Mouse (Mus musculus): ENCODE data around the gene Mlx. TPM values are rescaled to one million over a fixed set of nuclear protein-coding genes. Genes with fewer than 3 reads are reported as not detected.
A peak's percentile ranks its signal among the peaks of the same experiment; 100 is the strongest.

Gene Mlx
- polyA plus RNA-seq, 1 experiment: 53.8 TPM

DNA sequence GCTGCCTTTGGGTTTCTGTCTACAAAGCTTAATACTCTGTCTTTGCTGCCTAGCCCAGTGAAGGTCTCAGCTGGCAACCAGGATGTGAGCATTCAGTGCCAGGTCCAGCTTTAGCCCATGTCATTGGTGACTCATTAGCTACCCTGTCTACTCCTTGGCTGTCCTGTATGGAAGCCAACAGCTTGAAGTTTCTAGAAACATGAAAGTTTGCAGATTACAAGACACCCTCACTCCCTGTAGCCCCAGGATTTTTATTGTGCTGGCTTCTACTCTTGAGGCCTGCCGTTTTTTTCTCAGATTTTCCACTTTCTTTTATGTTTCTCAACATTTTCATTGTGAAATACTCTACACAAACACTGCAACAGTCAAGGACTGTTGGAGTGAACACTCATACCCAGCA lies 2.9 kb downstream of the Mlx start:
- Histone ChIP-seq H3K4me3 (ENCODE audit: insufficient read depth, low read length) (no peak overlapping the region), H3K27ac (ENCODE audit: insufficient read depth, low read depth, low read length) (no peak overlapping the region), H3K4me1 (ENCODE audit: control insufficient read depth, insufficient read depth, low read length) (peaks cover 24% of the 10 kb centered on the region)
- TF ChIP-seq CTCF (IDR thresholded peaks at IDR 0.05; ENCODE audit: low read depth, low read length) (no peak), POLR2A (IDR thresholded peaks at IDR 0.05; ENCODE audit: borderline replicate concordance, low read depth, low read length) (no peak)

GRCm38 (mm10) chr11:101094930-101095313 lies 7.8 kb downstream of the Mlx start:
- Histone ChIP-seq H3K27ac (ENCODE audit: insufficient read depth, low read depth, low read length) (no peak overlapping the region), H3K4me3 (ENCODE audit: insufficient read depth, low read length) (peak overlapping the region; percentile 96), H3K4me1 (ENCODE audit: control insufficient read depth, insufficient read depth, low read length) (peaks cover 6% of the 10 kb centered on the region; the same call in 1 of the 2 replicates)
- TF ChIP-seq CTCF (IDR thresholded peaks at IDR 0.05; ENCODE audit: low read depth, low read length): no peak
- no peak for TF ChIP-seq POLR2A (IDR thresholded peaks at IDR 0.05; ENCODE audit: borderline replicate concordance, low read depth, low read length)

GRCm38 (mm10) chr11:101095314-101096024 lies 8.4 kb downstream of the Mlx start, which contains the start of gene Psmc3ip:
TSS of gene Psmc3ip (minus strand) at chr11:101095436.
- Histone ChIP-seq H3K4me1 (ENCODE audit: control insufficient read depth, insufficient read depth, low read length) (peaks cover 6% of the 10 kb centered on the region; the same call in 1 of the 2 replicates), H3K27ac (ENCODE audit: insufficient read depth, low read depth, low read length) (peak within 1 kb of the TSS; percentile 93), H3K4me3 (ENCODE audit: insufficient read depth, low read length) (peak within 1 kb of the TSS; percentile 96)
- peak; percentile 94 for TF ChIP-seq CTCF (IDR thresholded peaks at IDR 0.05; ENCODE audit: low read depth, low read length)
- TF ChIP-seq POLR2A (IDR thresholded peaks at IDR 0.05; ENCODE audit: borderline replicate concordance, low read depth, low read length): no peak

GRCm38 (mm10) chr11:101098231-101098630 lies 11.2 kb downstream of the Mlx start:
- Histone ChIP-seq H3K4me3 (ENCODE audit: insufficient read depth, low read length) (no peak overlapping the region), H3K27ac (ENCODE audit: insufficient read depth, low read depth, low read length) (no peak overlapping the region), H3K4me1 (ENCODE audit: control insufficient read depth, insufficient read depth, low read length) (peaks cover 6% of the 10 kb centered on the region; the same call in 1 of the 2 replicates)
- TF ChIP-seq CTCF (IDR thresholded peaks at IDR 0.05; ENCODE audit: low read depth, low read length): no peak
- no peak for TF ChIP-seq POLR2A (IDR thresholded peaks at IDR 0.05; ENCODE audit: borderline replicate concordance, low read depth, low read length)

GRCm38 (mm10) chr11:101103011-101103410 lies 15.9 kb downstream of the Mlx start:
- Histone ChIP-seq H3K27ac (ENCODE audit: insufficient read depth, low read depth, low read length) (no peak overlapping the region), H3K4me3 (ENCODE audit: insufficient read depth, low read length) (no peak overlapping the region), H3K4me1 (ENCODE audit: control insufficient read depth, insufficient read depth, low read length) (no peaks in the 10 kb centered on the region)
- TF ChIP-seq CTCF (IDR thresholded peaks at IDR 0.05; ENCODE audit: low read depth, low read length) (no peak), POLR2A (IDR thresholded peaks at IDR 0.05; ENCODE audit: borderline replicate concordance, low read depth, low read length) (no peak)

DNA sequence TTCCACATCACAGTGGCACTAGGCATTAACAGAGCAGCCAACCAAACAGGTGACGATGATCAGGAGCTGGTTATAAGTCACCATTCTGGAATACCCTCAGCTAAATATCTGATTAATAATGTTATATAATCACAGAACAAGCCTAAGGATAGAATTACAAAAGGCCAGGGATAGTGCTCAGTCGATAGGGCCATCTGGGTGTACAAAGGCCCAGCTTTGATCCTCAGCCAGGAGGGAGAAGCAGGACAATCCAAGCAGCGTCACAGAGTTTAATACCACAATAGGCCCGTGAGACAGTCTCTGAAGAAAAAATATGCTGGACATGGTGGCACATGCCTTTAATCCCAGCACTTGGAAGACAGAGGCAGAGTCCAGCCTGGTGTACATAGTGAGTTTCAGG lies 22.3 kb downstream of the Mlx start:
- no peak overlapping the region for H3K4me3 ChIP-seq (ENCODE audit: insufficient read depth, low read length)
- H3K27ac ChIP-seq (ENCODE audit: insufficient read depth, low read depth, low read length): no peak overlapping the region
- H3K4me1 ChIP-seq (ENCODE audit: control insufficient read depth, insufficient read depth, low read length): peaks cover 17% of the 10 kb centered on the region
- TF ChIP-seq POLR2A (IDR thresholded peaks at IDR 0.05; ENCODE audit: borderline replicate concordance, low read depth, low read length) (no peak), CTCF (IDR thresholded peaks at IDR 0.05; ENCODE audit: low read depth, low read length) (no peak)

GRCm38 (mm10) chr11:101110708-101111107 lies 23.6 kb downstream of the Mlx start:
- TF ChIP-seq POLR2A (IDR thresholded peaks at IDR 0.05; ENCODE audit: borderline replicate concordance, low read depth, low read length) (no peak), CTCF (IDR thresholded peaks at IDR 0.05; ENCODE audit: low read depth, low read length) (no peak)
- Histone ChIP-seq H3K4me3 (ENCODE audit: insufficient read depth, low read length) (no peak overlapping the region), H3K27ac (ENCODE audit: insufficient read depth, low read depth, low read length) (no peak overlapping the region), H3K4me1 (ENCODE audit: control insufficient read depth, insufficient read depth, low read length) (peaks cover 25% of the 10 kb centered on the region)

DNA sequence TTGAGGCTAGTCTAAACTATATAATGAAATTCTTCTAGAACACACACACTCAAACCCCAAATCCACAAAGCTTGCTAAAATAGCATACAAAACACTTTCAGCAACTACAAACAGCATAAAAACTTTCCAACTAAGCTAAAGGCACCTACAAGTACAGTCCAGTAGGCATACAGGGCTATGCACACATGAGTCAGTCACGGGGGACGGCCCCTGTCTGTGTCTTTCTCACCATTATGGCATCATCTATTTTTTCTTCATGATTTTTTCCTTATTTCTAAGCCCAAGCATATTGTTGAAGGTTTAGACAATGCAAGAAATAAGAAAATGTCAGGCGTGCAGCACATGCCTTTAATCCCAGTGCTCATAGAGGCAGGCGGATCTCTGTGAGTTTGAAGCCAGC lies 24.1 kb downstream of the Mlx start:
- peaks cover 29% of the 10 kb centered on the region for H3K4me1 ChIP-seq (ENCODE audit: control insufficient read depth, insufficient read depth, low read length)
- H3K4me3 ChIP-seq (ENCODE audit: insufficient read depth, low read length): no peak overlapping the region
- TF ChIP-seq POLR2A (IDR thresholded peaks at IDR 0.05; ENCODE audit: borderline replicate concordance, low read depth, low read length) (no peak), CTCF (IDR thresholded peaks at IDR 0.05; ENCODE audit: low read depth, low read length) (no peak)
- H3K27ac ChIP-seq (ENCODE audit: insufficient read depth, low read depth, low read length): no peak overlapping the region

DNA sequence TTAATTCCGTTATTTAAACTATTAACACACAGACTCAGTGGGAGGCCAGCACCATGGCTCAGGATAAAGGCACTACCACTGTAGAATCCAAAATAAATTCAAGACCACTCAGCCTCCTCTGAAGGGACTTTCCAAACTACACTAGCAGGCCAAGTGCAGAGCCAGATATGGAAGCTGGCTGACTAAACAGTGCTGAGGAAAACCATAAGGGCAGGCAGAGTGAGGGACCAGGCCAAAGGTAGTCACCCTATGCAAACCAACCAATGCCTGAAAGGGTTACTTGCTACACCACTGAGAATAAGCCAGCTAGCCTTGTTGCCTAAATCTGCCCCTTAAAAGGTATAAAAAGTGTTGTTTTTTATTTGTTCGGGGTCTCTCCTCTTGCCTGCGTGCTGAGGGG lies 25.1 kb downstream of the Mlx start:
- TF ChIP-seq POLR2A (IDR thresholded peaks at IDR 0.05; ENCODE audit: borderline replicate concordance, low read depth, low read length) (no peak), CTCF (IDR thresholded peaks at IDR 0.05; ENCODE audit: low read depth, low read length) (no peak)
- Histone ChIP-seq H3K27ac (ENCODE audit: insufficient read depth, low read depth, low read length) (no peak overlapping the region), H3K4me3 (ENCODE audit: insufficient read depth, low read length) (no peak overlapping the region), H3K4me1 (ENCODE audit: control insufficient read depth, insufficient read depth, low read length) (peaks cover 38% of the 10 kb centered on the region)

DNA sequence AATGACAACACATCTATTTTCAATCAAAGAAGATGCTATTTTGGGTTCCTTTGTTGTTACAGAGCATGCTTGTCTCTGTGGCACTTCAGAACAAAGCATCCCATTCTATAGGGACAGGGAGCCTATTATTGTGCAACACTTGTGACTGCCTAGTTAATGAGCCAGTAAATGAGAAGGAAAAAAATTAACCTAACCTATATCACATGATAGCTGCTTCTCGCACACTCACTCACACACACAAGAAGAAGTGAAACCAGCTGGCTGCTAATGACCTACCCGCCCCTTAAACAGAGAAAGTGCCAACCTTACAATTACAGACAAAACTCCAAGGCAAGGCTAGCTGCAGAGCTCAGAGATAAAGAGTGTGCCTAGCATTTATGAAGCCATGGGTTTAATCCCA lies 28.5 kb downstream of the Mlx start:
- Histone ChIP-seq H3K27ac (ENCODE audit: insufficient read depth, low read depth, low read length) (peak overlapping the region; percentile 94), H3K4me1 (ENCODE audit: control insufficient read depth, insufficient read depth, low read length) (peaks cover 46% of the 10 kb centered on the region), H3K4me3 (ENCODE audit: insufficient read depth, low read length) (no peak overlapping the region)
- no peak for TF ChIP-seq CTCF (IDR thresholded peaks at IDR 0.05; ENCODE audit: low read depth, low read length)
- TF ChIP-seq POLR2A (IDR thresholded peaks at IDR 0.05; ENCODE audit: borderline replicate concordance, low read depth, low read length): no peak

All from bone marrow macrophage, adult 2 months (primary cell).